Mouse (Mus musculus) ES-Bruce4 (cell line): ENCODE data around the gene Slco2b1. TPM values are rescaled to one million over a fixed set of nuclear protein-coding genes. Genes with fewer than 3 reads are reported as not detected.

ENCODE experiments used
- H3K27ac ChIP-seq: 2 replicates; pipeline ENCODE4 v1.5.1; 2012; ENCODE audit warnings: low read length, inconsistent platforms; ENCODE audit not compliant: insufficient read depth
- H3K27me3 ChIP-seq: 2 replicates; pipeline ENCODE4 v1.6.1; 2012; ENCODE audit warnings: mild to moderate bottlenecking, low read length, inconsistent platforms; ENCODE audit not compliant: control insufficient read depth, poor library complexity, insufficient read depth, severe bottlenecking
- H3K36me3 ChIP-seq: 2 replicates; pipeline ENCODE4 v1.6.1; 2012; ENCODE audit warnings: inconsistent platforms, mild to moderate bottlenecking, low read length, moderate library complexity; ENCODE audit not compliant: control insufficient read depth, poor library complexity, insufficient read depth, severe bottlenecking
- H3K4me1 ChIP-seq: one replicate; pipeline ENCODE4 v1.8.1; 2011; ENCODE audit warnings: low read length; ENCODE audit not compliant: control insufficient read depth, insufficient read depth
- H3K4me3 ChIP-seq: 2 replicates; pipeline ENCODE4 v1.5.1; 2011; ENCODE audit warnings: low read depth, mild to moderate bottlenecking, low read length
- H3K9ac ChIP-seq: 2 replicates; pipeline ENCODE4 v1.6.1; 2012; ENCODE audit warnings: low read depth, mild to moderate bottlenecking, inconsistent platforms; ENCODE audit not compliant: poor library complexity, severe bottlenecking
- H3K9me3 ChIP-seq: replicated peaks from 2 replicates; pipeline ENCODE4 v1.6.1; 2012; ENCODE audit warnings: mild to moderate bottlenecking, low read length, inconsistent platforms; ENCODE audit not compliant: control insufficient read depth, poor library complexity, insufficient read depth, severe bottlenecking
- CTCF ChIP-seq: IDR thresholded peaks from one replicate; pipeline ENCODE4 v1.8.1; 2011; ENCODE audit warnings: low read depth, low read length
- EP300 ChIP-seq: IDR thresholded peaks from 2 replicates; pipeline ENCODE4 v1.6.1; 2011; ENCODE audit warnings: low read depth, low read length; ENCODE audit not compliant: insufficient read depth
- POLR2A ChIP-seq: IDR thresholded peaks from one replicate; pipeline ENCODE4 v1.8.1; 2011; ENCODE audit warnings: low read length; ENCODE audit not compliant: insufficient read depth
- polyA plus RNA-seq: library from polyadenylated mRNA; stranded (reverse); fragments of >200 nt; gene quantifications from 2 replicates; pipeline ENCODE4 v1.2.4, GENCODE M21; 2011; ENCODE audit warnings: low read depth; ENCODE audit not compliant: missing spikeins, insufficient read depth, insufficient read length

Slco2b1 gene
- polyA plus RNA-seq, 1 experiment = not detected

GRCm38 (mm10) chr7:99625722-99626375, 85.3 kb downstream of the Slco2b1 start:
- no peak overlapping the region for H3K27ac ChIP-seq
- H3K27me3 ChIP-seq = peaks cover 9% of the 10 kb centered on the region; the same call in 1 of the 2 replicates
- TF ChIP-seq CTCF (peak; percentile 88), EP300 (no peak)
- H3K4me1 ChIP-seq = no peaks in the 10 kb centered on the region
- peak overlapping the region; percentile 13 for H3K9ac ChIP-seq
- no peaks in the 10 kb centered on the region for H3K36me3 ChIP-seq
- peak overlapping the region; percentile 61 for H3K4me3 ChIP-seq
- H3K9me3 ChIP-seq = no peaks in the 10 kb centered on the region

DNA sequence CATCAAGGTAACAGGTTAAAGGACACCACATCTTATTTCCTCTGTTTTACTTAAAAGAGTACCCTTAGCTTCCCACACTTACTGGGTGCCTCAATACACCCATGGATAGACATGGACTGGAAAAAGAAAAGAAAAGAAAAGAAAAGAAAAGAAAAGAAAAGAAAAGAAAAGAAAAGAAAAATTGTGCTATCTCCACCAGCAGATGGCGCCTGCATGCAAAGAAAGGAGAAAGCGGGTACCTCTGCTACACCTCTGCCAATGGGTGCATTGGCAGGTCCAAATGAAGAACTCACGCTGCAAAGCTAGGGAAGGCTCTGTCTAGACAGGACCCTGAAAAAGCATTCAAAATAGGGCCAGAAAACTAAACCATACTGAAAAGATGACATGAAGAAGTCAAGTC, 92.3 kb downstream of the Slco2b1 start:
- Histone ChIP-seq H3K9ac (no peak overlapping the region), H3K4me1 (no peaks in the 10 kb centered on the region), H3K9me3 (no peaks in the 10 kb centered on the region), H3K27me3 (no peaks in the 10 kb centered on the region), H3K36me3 (no peaks in the 10 kb centered on the region), H3K4me3 (no peak overlapping the region), H3K27ac (no peak overlapping the region)
- TF ChIP-seq POLR2A (no peak), EP300 (no peak), CTCF (peak; percentile 37)

GRCm38 (mm10) chr7:99618264-99618663, 92.9 kb downstream of the Slco2b1 start:
- Histone ChIP-seq H3K27me3 (no peaks in the 10 kb centered on the region), H3K9ac (no peak overlapping the region), H3K27ac (no peak overlapping the region), H3K4me3 (no peak overlapping the region), H3K9me3 (no peaks in the 10 kb centered on the region), H3K36me3 (no peaks in the 10 kb centered on the region), H3K4me1 (no peaks in the 10 kb centered on the region)
- TF ChIP-seq EP300 (no peak), CTCF (peak; percentile 51)

Other genes with a start within 250 kb of the Slco2b1 start
- gene Klhl35, start 245.3 kb downstream of the Slco2b1 start, polyA plus RNA-seq = not detected in 2 replicates
- 2,316 and 2,405 TPM in 2 replicates for gene Rps3, start 227.6 kb downstream of the Slco2b1 start, polyA plus RNA-seq
- gene Arrb1, start 175.9 kb downstream of the Slco2b1 start, polyA plus RNA-seq = 28.9 and 31.7 TPM in 2 replicates
- not detected in 2 replicates for gene Tpbgl, start 84.2 kb downstream of the Slco2b1 start, polyA plus RNA-seq
- gene Olfr520, start 18.9 kb upstream of the Slco2b1 start, polyA plus RNA-seq = not detected in 2 replicates
- gene Olfr521, start 52.2 kb upstream of the Slco2b1 start, polyA plus RNA-seq = not detected in 2 replicates
- 4.0 and 5.0 TPM in 2 replicates for gene Neu3, start 117.1 kb upstream of the Slco2b1 start, polyA plus RNA-seq
- gene Xrra1, start 147.8 kb upstream of the Slco2b1 start, polyA plus RNA-seq = 0.87 TPM in 1 of 2 replicates, not detected in the other
- 98.6 and 104 TPM in 2 replicates for gene Spcs2, start 152.1 kb upstream of the Slco2b1 start, polyA plus RNA-seq